Mouse (Mus musculus) E14TG2a.4 (cell line): ENCODE results near the gene Lrrc41.

ENCODE experiments used
- H3K27me3 ChIP-seq: 2 replicates; pipeline ENCODE4 v1.6.1; 2014; ENCODE audit warnings: low read length, control low read depth; ENCODE audit not compliant: insufficient read depth
- H3K36me3 ChIP-seq: 2 replicates; pipeline ENCODE4 v1.6.1; 2014; ENCODE audit warnings: low read length, control low read depth; ENCODE audit not compliant: insufficient read depth
- H3K4me1 ChIP-seq: replicated peaks from 2 replicates; pipeline ENCODE4 v1.6.1; 2014; ENCODE audit warnings: low read depth, low read length, control low read depth
- H3K4me3 ChIP-seq: replicated peaks from 2 replicates; pipeline ENCODE4 v1.5.1; 2014; ENCODE audit warnings: mild to moderate bottlenecking, low read length
- H3K9me3 ChIP-seq: 2 replicates; pipeline ENCODE4 v1.6.1; 2014; ENCODE audit warnings: low read length, control low read depth
- CTCF ChIP-seq: conservative IDR thresholded peaks from 2 replicates; pipeline ENCODE4 v1.5.1; 2014; ENCODE audit warnings: low read length
- NANOG ChIP-seq: IDR thresholded peaks from 2 replicates; pipeline ENCODE4 v1.6.1; 2014; ENCODE audit warnings: borderline replicate concordance, low read length, mixed read lengths
- POU5F1 ChIP-seq: IDR thresholded peaks from 2 replicates; pipeline ENCODE4 v1.6.1; 2014; ENCODE audit warnings: low read length, borderline replicate concordance

The Lrrc41 gene

GRCm38 (mm10) chr4:116049211-116049610 lies 25.9 kb upstream of the Lrrc41 start:
- Histone ChIP-seq H3K27me3 (no peaks in the 10 kb centered on the region), H3K4me1 (peaks cover 25% of the 10 kb centered on the region), H3K36me3 (peaks cover 58% of the 10 kb centered on the region), H3K4me3 (no peak overlapping the region), H3K9me3 (no peaks in the 10 kb centered on the region)
- no peak for TF ChIP-seq NANOG
- no peak for TF ChIP-seq CTCF
- no peak for TF ChIP-seq POU5F1

GRCm38 (mm10) chr4:116052526-116053293 lies 22.4 kb upstream of the Lrrc41 start:
- Histone ChIP-seq H3K4me1 (peaks cover 29% of the 10 kb centered on the region), H3K9me3 (no peaks in the 10 kb centered on the region), H3K4me3 (peak overlapping the region; percentile 84), H3K27me3 (no peaks in the 10 kb centered on the region), H3K36me3 (peaks cover 39% of the 10 kb centered on the region)
- TF ChIP-seq NANOG (no peak), CTCF (0 out of 2 replicates have a peak, but pooled peaks have one; percentile 3)

- H3K4me3 ChIP-seq = peak within 1 kb of the TSS; percentile 84
- peaks cover 29% of the 10 kb centered on the region for H3K4me1 ChIP-seq
- TF ChIP-seq POU5F1 (no peak), CTCF (no peak), NANOG (no peak)
Observed at GRCm38 (mm10) chr4:116053399-116053961, 21.6 kb upstream of the Lrrc41 start, which contains the start of gene Nsun4. Gene Nsun4, minus strand, starts transcription at chr4:116053876.

GRCm38 (mm10) chr4:116057559-116057958 lies 17.5 kb upstream of the Lrrc41 start:
- Histone ChIP-seq H3K4me1 (peaks cover 17% of the 10 kb centered on the region), H3K36me3 (no peaks in the 10 kb centered on the region), H3K27me3 (no peaks in the 10 kb centered on the region), H3K4me3 (no peak overlapping the region), H3K9me3 (no peaks in the 10 kb centered on the region)
- peak; percentile 55 for TF ChIP-seq CTCF
- TF ChIP-seq NANOG = no peak

More at GRCm38 (mm10) chr4:116053399-116053961, 21.6 kb upstream of the Lrrc41 start, which contains the start of gene Nsun4:
- H3K36me3 ChIP-seq = peaks cover 31% of the 10 kb centered on the region
- H3K9me3 ChIP-seq = no peaks in the 10 kb centered on the region
- no peaks in the 10 kb centered on the region for H3K27me3 ChIP-seq

GRCm38 (mm10) chr4:116059012-116059726 lies 15.9 kb upstream of the Lrrc41 start:
- no peaks in the 10 kb centered on the region for H3K27me3 ChIP-seq
- H3K36me3 ChIP-seq = no peaks in the 10 kb centered on the region
- peak overlapping the region; percentile 64 for H3K4me3 ChIP-seq
- peaks cover 7% of the 10 kb centered on the region for H3K4me1 ChIP-seq
- no peaks in the 10 kb centered on the region for H3K9me3 ChIP-seq
- no peak for TF ChIP-seq POU5F1
- TF ChIP-seq CTCF = no peak
- TF ChIP-seq NANOG = no peak

- H3K4me3 ChIP-seq = no peak overlapping the region
- TF ChIP-seq CTCF (no peak), NANOG (no peak), POU5F1 (no peak)
- peaks cover 40% of the 10 kb centered on the region for H3K36me3 ChIP-seq
- H3K9me3 ChIP-seq = no peaks in the 10 kb centered on the region
- H3K27me3 ChIP-seq = no peaks in the 10 kb centered on the region
- peaks cover 2% of the 10 kb centered on the region; the same call in 1 of the 2 replicates for H3K4me1 ChIP-seq
Observed at GRCm38 (mm10) chr4:116063855-116064254, 11.2 kb upstream of the Lrrc41 start.

GRCm38 (mm10) chr4:116070116-116070515 lies 5.0 kb upstream of the Lrrc41 start:
- Histone ChIP-seq H3K27me3 (no peaks in the 10 kb centered on the region), H3K4me3 (no peak overlapping the region), H3K36me3 (peaks cover 59% of the 10 kb centered on the region), H3K9me3 (no peaks in the 10 kb centered on the region), H3K4me1 (peaks cover 41% of the 10 kb centered on the region)
- TF ChIP-seq NANOG (no peak), CTCF (no peak), POU5F1 (no peak)

GRCm38 (mm10) chr4:116073146-116073545 lies 1.9 kb upstream of the Lrrc41 start:
- 0 out of 2 replicates have a peak overlapping the region, but pooled peaks have one; percentile 94 for H3K4me3 ChIP-seq
- no peaks in the 10 kb centered on the region for H3K9me3 ChIP-seq
- TF ChIP-seq POU5F1 (no peak), CTCF (no peak), NANOG (no peak)
- H3K36me3 ChIP-seq = peaks cover 30% of the 10 kb centered on the region
- H3K27me3 ChIP-seq = peaks cover 18% of the 10 kb centered on the region
- peaks cover 56% of the 10 kb centered on the region for H3K4me1 ChIP-seq
